Mouse (Mus musculus) cerebellum, adult 2 months (tissue): ENCODE results near the gene Asb4.

Source experiments
- CTCF ChIP-seq: fragments of 200-500 bp; IDR thresholded peaks from 2 replicates; pipeline ENCODE4 v1.5.1; 2011; ENCODE audit warnings: low read depth, mild to moderate bottlenecking, control low read depth, low read length, moderate library complexity, borderline replicate concordance; ENCODE audit not compliant: insufficient read depth
- POLR2A ChIP-seq: fragments of 200-500 bp; IDR thresholded peaks from 2 replicates; pipeline ENCODE4 v1.6.1; 2011; ENCODE audit warnings: low read length, control low read depth, borderline replicate concordance; ENCODE audit not compliant: insufficient read depth

GRCm38 (mm10) chr6:5433887-5434286 is 50.7 kb downstream of the Asb4 start:
- TF ChIP-seq CTCF (no peak), POLR2A (no peak)
